Mouse (Mus musculus) hindbrain, embryonic 10.5 days (tissue): Measurements from ENCODE around the gene Trim37. TPM values are rescaled to one million over a fixed set of nuclear protein-coding genes. Genes with fewer than 3 reads are reported as not detected.

Experiments
- DNase-seq: peaks from one replicate; pipeline ENCODE4 v3.0.0-alpha.2; 2017; ENCODE audit warnings: low spot score
- H3K27ac ChIP-seq: fragments of 300-500 bp; sonication (generic); 2 replicates; pipeline ENCODE4 v1.5.1; 2016; ENCODE audit warnings: mild to moderate bottlenecking, moderate library complexity
- H3K27me3 ChIP-seq: fragments of 300-500 bp; sonication (generic); 2 replicates; pipeline ENCODE4 v1.6.1; 2016; ENCODE audit warnings: mild to moderate bottlenecking; ENCODE audit not compliant: poor library complexity, insufficient read depth, severe bottlenecking
- H3K36me3 ChIP-seq: fragments of 300-500 bp; sonication (generic); 2 replicates; pipeline ENCODE4 v1.6.1; 2016; ENCODE audit warnings: mild to moderate bottlenecking, moderate library complexity
- H3K4me1 ChIP-seq: fragments of 300-500 bp; sonication (generic); replicated peaks from 2 replicates; pipeline ENCODE4 v1.6.1; 2016; ENCODE audit warnings: mild to moderate bottlenecking
- H3K4me3 ChIP-seq: fragments of 300-500 bp; sonication (generic); 2 replicates; pipeline ENCODE4 v1.5.1; 2016; ENCODE audit warnings: mild to moderate bottlenecking, moderate library complexity
- H3K9me3 ChIP-seq: fragments of 300-500 bp; sonication (generic); 2 replicates; pipeline ENCODE4 v1.6.1; 2016; ENCODE audit warnings: mild to moderate bottlenecking, moderate library complexity
- WGBS: fragments of 180-500 bp; shearing (Covaris S2); methylation state at CpG from one replicate; pipeline ENCODE4 v1.1.7; 2016; 5-methylcytosine and 5-hydroxymethylcytosine counted together
- polyA plus RNA-seq: library from polyadenylated mRNA; unstranded; fragments of >200 nt; fragmentation: Nextera tagmentation; extraction: Ambion mirVana; gene quantifications from 2 replicates; pipeline ENCODE4 v1.2.1, GENCODE M21; 2016

The Trim37 gene
- polyA plus RNA-seq, 1 experiment from 2014 or later: 65.5 TPM

- WGBS: 4% methylated on average over 12 of the region's 12 CpGs
- no peak for DNase-seq
- Histone ChIP-seq H3K4me1 (peaks cover 29% of the 10 kb centered on the region), H3K27ac (peak overlapping the region; percentile 94), H3K27me3 (no peaks in the 10 kb centered on the region), H3K9me3 (no peaks in the 10 kb centered on the region), H3K4me3 (peak overlapping the region; percentile 85), H3K36me3 (peaks cover 58% of the 10 kb centered on the region)
Observed at GRCm38 (mm10) chr11:87126281-87126823, 525 bp upstream of the Trim37 start.

GRCm38 (mm10) chr11:87136233-87136632, 9.4 kb downstream of the Trim37 start:
- Histone ChIP-seq H3K27ac (no peak overlapping the region), H3K36me3 (peaks cover 87% of the 10 kb centered on the region), H3K4me1 (no peaks in the 10 kb centered on the region), H3K27me3 (no peaks in the 10 kb centered on the region), H3K4me3 (no peak overlapping the region), H3K9me3 (no peaks in the 10 kb centered on the region)
- DNase-seq: no peak
- 90% methylated on average over 4 of the region's 4 CpGs for WGBS

GRCm38 (mm10) chr11:87158012-87158411, 31.1 kb downstream of the Trim37 start:
- no peak for DNase-seq
- no peaks in the 10 kb centered on the region for H3K4me1 ChIP-seq
- H3K9me3 ChIP-seq: no peaks in the 10 kb centered on the region
- no peak overlapping the region for H3K27ac ChIP-seq
- H3K36me3 ChIP-seq: peaks cover 87% of the 10 kb centered on the region
- 94% methylated on average over 2 of the region's 2 CpGs for WGBS
- no peak overlapping the region for H3K4me3 ChIP-seq
- no peaks in the 10 kb centered on the region for H3K27me3 ChIP-seq

GRCm38 (mm10) chr11:87162687-87163086, 35.8 kb downstream of the Trim37 start:
- Histone ChIP-seq H3K36me3 (peaks cover 92% of the 10 kb centered on the region), H3K9me3 (no peaks in the 10 kb centered on the region), H3K27ac (no peak overlapping the region), H3K4me1 (no peaks in the 10 kb centered on the region), H3K27me3 (no peaks in the 10 kb centered on the region), H3K4me3 (no peak overlapping the region)
- 92% methylated on average over 4 of the region's 4 CpGs for WGBS
- DNase-seq: no peak

- no peak overlapping the region for H3K4me3 ChIP-seq
- H3K36me3 ChIP-seq: peaks cover 97% of the 10 kb centered on the region
- no peak for DNase-seq
Observed at GRCm38 (mm10) chr11:87163751-87164150, 36.9 kb downstream of the Trim37 start.

GRCm38 (mm10) chr11:87173625-87174024, 46.7 kb downstream of the Trim37 start:
- no peak overlapping the region for H3K27ac ChIP-seq
- 89% methylated on average over 5 of the region's 5 CpGs for WGBS
- H3K36me3 ChIP-seq: peaks cover 78% of the 10 kb centered on the region

More at GRCm38 (mm10) chr11:87163751-87164150, 36.9 kb downstream of the Trim37 start:
- no peaks in the 10 kb centered on the region for H3K4me1 ChIP-seq
- H3K27me3 ChIP-seq: no peaks in the 10 kb centered on the region
- no peak overlapping the region for H3K27ac ChIP-seq
- H3K9me3 ChIP-seq: no peaks in the 10 kb centered on the region

DNA sequence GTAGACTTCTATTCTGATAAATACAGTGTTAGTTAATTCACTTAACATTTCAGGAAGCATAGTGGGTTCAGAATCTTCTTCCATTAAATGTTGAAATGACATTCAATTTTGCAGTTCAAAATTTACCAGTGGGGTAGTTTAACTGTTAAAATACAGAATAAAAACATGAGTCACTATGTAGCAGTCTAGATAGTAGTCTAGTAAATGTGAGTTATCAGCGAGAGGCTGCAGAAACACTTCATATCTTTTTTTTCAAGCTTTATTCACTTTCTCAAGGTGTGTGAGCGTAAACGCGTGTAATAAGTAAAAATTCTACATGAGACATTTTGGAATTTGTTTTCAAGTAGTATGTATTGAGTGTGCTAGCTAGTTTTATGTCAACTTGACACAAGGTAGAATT, 48.2 kb downstream of the Trim37 start:
- Histone ChIP-seq H3K4me1 (no peaks in the 10 kb centered on the region), H3K36me3 (peaks cover 79% of the 10 kb centered on the region), H3K27ac (no peak overlapping the region), H3K27me3 (no peaks in the 10 kb centered on the region), H3K4me3 (no peak overlapping the region), H3K9me3 (no peaks in the 10 kb centered on the region)
- 98% methylated on average over 4 of the region's 4 CpGs for WGBS
- no peak for DNase-seq

More at GRCm38 (mm10) chr11:87173625-87174024, 46.7 kb downstream of the Trim37 start:
- no peaks in the 10 kb centered on the region for H3K9me3 ChIP-seq
- no peak overlapping the region for H3K4me3 ChIP-seq
- DNase-seq: no peak
- H3K4me1 ChIP-seq: no peaks in the 10 kb centered on the region
- no peaks in the 10 kb centered on the region for H3K27me3 ChIP-seq

DNA sequence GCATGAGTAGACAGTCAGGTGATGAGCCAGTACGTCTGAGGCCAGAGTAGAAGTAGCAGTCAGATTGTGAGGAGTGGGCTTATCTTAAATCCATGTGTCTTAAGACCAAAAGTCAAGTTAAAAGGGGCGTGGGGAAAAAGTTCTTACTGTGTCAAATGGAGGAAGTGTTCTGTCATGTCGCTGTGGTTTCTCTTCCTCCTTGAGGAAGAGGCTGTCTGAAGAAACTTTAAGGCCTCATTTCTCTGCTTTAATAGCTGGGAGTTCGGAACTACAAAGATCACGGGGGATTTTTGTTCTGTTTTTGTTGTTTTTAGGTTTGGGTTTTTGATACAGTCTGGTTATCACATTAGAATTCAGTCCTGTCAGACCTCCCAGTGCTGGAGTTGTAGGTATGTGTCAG, 85.4 kb downstream of the Trim37 start:
- Histone ChIP-seq H3K4me3 (no peak overlapping the region), H3K4me1 (no peaks in the 10 kb centered on the region), H3K9me3 (no peaks in the 10 kb centered on the region), H3K36me3 (peaks cover 75% of the 10 kb centered on the region), H3K27ac (no peak overlapping the region), H3K27me3 (no peaks in the 10 kb centered on the region)
- 85% methylated on average over 5 of the region's 5 CpGs for WGBS
- DNase-seq: no peak

GRCm38 (mm10) chr11:87222686-87223085, 95.8 kb downstream of the Trim37 start:
- no peak for DNase-seq
- WGBS: 94% methylated on average over 3 of the region's 3 CpGs
- Histone ChIP-seq H3K4me3 (no peak overlapping the region), H3K27ac (no peak overlapping the region), H3K9me3 (no peaks in the 10 kb centered on the region), H3K36me3 (peaks cover 90% of the 10 kb centered on the region), H3K4me1 (no peaks in the 10 kb centered on the region), H3K27me3 (no peaks in the 10 kb centered on the region)

DNA sequence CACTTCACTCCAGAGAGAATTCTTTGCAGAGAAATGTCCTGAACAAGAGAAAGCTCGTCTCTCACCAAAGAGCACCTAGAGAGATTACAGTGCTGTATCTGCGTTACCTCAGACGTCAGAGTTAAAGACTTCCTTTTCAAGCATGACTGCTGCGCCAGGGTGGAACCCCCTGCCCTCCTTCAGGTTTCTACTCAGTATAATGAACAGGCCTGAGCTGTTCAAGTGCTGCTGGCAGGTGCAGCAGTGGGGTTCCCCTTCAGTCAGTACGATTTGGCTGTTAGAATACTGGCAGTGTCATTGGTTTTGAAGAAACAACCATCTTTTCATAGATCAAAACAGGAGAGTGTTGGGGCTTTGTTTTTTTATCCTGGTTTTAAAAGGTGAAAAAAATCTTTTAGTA, 100.2 kb downstream of the Trim37 start:
- H3K4me3 ChIP-seq: no peak overlapping the region
- H3K36me3 ChIP-seq: peaks cover 75% of the 10 kb centered on the region
- WGBS: 85% methylated on average over 5 of the region's 5 CpGs

GRCm38 (mm10) chr11:87233377-87233776, 106.5 kb downstream of the Trim37 start:
- H3K27me3 ChIP-seq: no peaks in the 10 kb centered on the region
- DNase-seq: no peak
- H3K36me3 ChIP-seq: peaks cover 61% of the 10 kb centered on the region
- no peaks in the 10 kb centered on the region for H3K4me1 ChIP-seq
- H3K4me3 ChIP-seq: no peak overlapping the region
- no peaks in the 10 kb centered on the region for H3K9me3 ChIP-seq
- WGBS: 91% methylated on average over 5 of the region's 5 CpGs
- no peak overlapping the region for H3K27ac ChIP-seq

More for the DNA sequence above, 100.2 kb downstream of the Trim37 start:
- Histone ChIP-seq H3K9me3 (no peaks in the 10 kb centered on the region), H3K27me3 (no peaks in the 10 kb centered on the region), H3K27ac (no peak overlapping the region), H3K4me1 (no peaks in the 10 kb centered on the region)
- no peak for DNase-seq

DNA sequence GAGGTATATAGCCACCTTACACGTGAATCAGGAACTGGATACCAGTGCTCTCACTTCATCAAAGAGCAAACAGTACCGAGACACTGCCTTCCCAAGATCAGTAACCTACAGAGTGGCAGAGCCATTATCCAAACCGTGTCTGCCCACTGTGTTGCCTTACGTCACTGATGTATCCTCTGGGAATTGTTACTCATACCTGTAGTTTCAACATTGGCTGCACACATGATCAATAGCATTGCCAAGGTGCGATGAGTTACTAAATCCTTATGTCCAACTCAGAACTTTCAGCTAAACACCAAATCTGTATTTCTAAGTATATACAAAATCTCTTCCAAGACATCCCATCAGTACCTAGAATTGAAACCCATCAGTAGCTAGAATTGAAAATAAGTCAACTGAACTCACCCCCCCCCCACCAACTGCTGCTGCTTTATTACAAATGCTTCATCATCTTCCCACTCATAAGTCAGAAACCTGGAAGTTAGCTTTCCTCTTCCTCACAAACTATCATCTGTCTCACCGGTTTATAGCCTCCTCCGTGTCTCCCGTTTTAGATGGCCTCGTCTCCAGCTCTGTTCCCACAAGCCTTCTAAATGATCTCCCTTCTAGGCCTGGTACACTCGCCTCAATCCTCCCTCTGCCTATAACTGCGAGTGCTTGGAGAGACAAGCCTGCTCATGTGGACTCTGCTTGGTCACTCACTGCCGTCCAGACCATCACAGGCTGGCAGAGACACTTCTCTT, 108.0 kb downstream of the Trim37 start:
- no peaks in the 10 kb centered on the region for H3K9me3 ChIP-seq
- WGBS: 92% methylated on average over 12 of the region's 12 CpGs
- no peak for DNase-seq
- H3K36me3 ChIP-seq: peaks cover 65% of the 10 kb centered on the region
- H3K27ac ChIP-seq: no peak overlapping the region
- no peak overlapping the region for H3K4me3 ChIP-seq
- H3K27me3 ChIP-seq: no peaks in the 10 kb centered on the region
- no peaks in the 10 kb centered on the region for H3K4me1 ChIP-seq

- Histone ChIP-seq H3K4me1 (0 out of 2 replicates have a peak, but pooled peaks cover 3% of the 10 kb centered on the region), H3K9me3 (no peaks in the 10 kb centered on the region), H3K4me3 (no peak overlapping the region), H3K27me3 (no peaks in the 10 kb centered on the region), H3K27ac (no peak overlapping the region), H3K36me3 (peaks cover 66% of the 10 kb centered on the region)
- 91% methylated on average over 5 of the region's 5 CpGs for WGBS
- no peak for DNase-seq
Observed at GRCm38 (mm10) chr11:87235486-87235872, 108.6 kb downstream of the Trim37 start.
